8 mouse cellular contexts compared by ENCODE assay signal in the genomic region with DNA sequence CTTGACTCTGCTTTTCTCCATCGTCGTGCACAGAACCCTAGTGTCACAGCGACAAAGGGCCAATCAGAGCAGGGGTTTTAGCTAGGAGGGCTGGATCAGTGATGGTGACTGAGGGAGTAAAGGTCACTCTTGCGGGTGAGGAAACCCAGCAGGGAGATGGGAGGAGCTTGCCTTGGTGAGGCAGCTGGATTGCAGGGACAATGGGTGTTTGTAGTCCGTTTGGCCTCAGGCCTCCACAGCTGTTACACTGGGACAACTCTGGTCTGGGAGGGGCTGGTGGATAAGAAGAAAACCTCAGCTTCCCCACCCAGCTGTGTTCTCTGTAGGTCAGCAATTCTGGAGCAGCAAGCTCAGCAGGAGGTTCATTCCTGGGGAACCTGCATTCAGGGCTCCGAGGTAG.
A peak's percentile ranks its signal among the peaks of the same experiment; 100 is the strongest.
DNase-seq lines count a peak whose midpoint lies in the region; ATAC-seq and TF ChIP-seq lines count a peak whose summit lies in the region.

No protein-coding gene starts in this region.

- peak; percentile 3 for DNase-seq in kidney, adult 18-20 months
- DNase-seq in kidney, postnatal 14 days = no peak
- DNase-seq in brain, embryonic 14.5 days (ENCODE audit: low read depth) = peak; percentile 52
- peak; percentile 22 for DNase-seq in gastrocnemius, postnatal 10 days
- peak; percentile 86 for DNase-seq in layer of hippocampus, adult 9-11 months
- peak; percentile 58 for DNase-seq in skeletal muscle tissue, adult 2 months (ENCODE audit: low read depth, low spot score)
- no peak for DNase-seq in thymus, postnatal 25 days

- ATAC-seq in monocyte, adult 5-6 weeks (replicated peaks; ENCODE audit: insufficient number of reproducible peaks, low FRiP score, low TSS enrichment, poor library complexity, severe bottlenecking) = no peak

- no peak for TF ChIP-seq POLR2A in brain, embryonic 14.5 days (IDR thresholded peaks at IDR 0.05; ENCODE audit: borderline replicate concordance, extremely low read depth, insufficient read depth, insufficient read length, poor library complexity, severe bottlenecking)

- no peak for TF ChIP-seq CTCF in brain, embryonic 14.5 days (IDR thresholded peaks at IDR 0.05; ENCODE audit: borderline replicate concordance, extremely low read depth, insufficient read depth, insufficient read length)

Comparison
In these comparisons a context has a peak if more than half of its experiments do, and no peak if none do; other contexts are left out.
1. DNase-seq: peak in kidney, adult 18-20 months (single experiment), brain, embryonic 14.5 days (single experiment), gastrocnemius, postnatal 10 days (single experiment), layer of hippocampus, adult 9-11 months (single experiment) and skeletal muscle tissue, adult 2 months (single experiment); none in kidney, postnatal 14 days (single experiment) and thymus, postnatal 25 days (single experiment).